Mouse (Mus musculus) limb, embryonic 12.5 days (tissue): ENCODE results near the gene Wdr74. TPM values are rescaled to one million over a fixed set of nuclear protein-coding genes. Genes with fewer than 3 reads are reported as not detected.

Experiments used
- ATAC-seq: fragments of 200-750 bp; cut with Nextera tagmentation; 2 replicates; pipeline ENCODE4 v1.8.0; 2017; ENCODE audit warnings: low read depth, moderate TSS enrichment; ENCODE audit not compliant: insufficient number of reproducible peaks, insufficient read depth, low FRiP score, low TSS enrichment
- H3K27ac ChIP-seq: fragments of 300-500 bp; sonication (generic); 2 replicates; pipeline ENCODE4 v1.5.1; 2016; ENCODE audit warnings: mild to moderate bottlenecking, moderate library complexity
- H3K27me3 ChIP-seq: fragments of 300-500 bp; sonication (generic); 2 replicates; pipeline ENCODE4 v1.6.1; 2016; ENCODE audit warnings: mild to moderate bottlenecking, moderate library complexity
- H3K36me3 ChIP-seq: fragments of 300-500 bp; sonication (generic); 2 replicates; pipeline ENCODE4 v1.6.1; 2016; ENCODE audit warnings: mild to moderate bottlenecking, moderate library complexity
- H3K4me1 ChIP-seq: fragments of 300-500 bp; sonication (generic); replicated peaks from 2 replicates; pipeline ENCODE4 v1.6.1; 2016
- H3K4me2 ChIP-seq: fragments of 300-500 bp; sonication (generic); 2 replicates; pipeline ENCODE4 v1.6.1; 2016; ENCODE audit warnings: mild to moderate bottlenecking, moderate library complexity
- H3K4me3 ChIP-seq: fragments of 300-500 bp; sonication (generic); replicated peaks from 2 replicates; pipeline ENCODE4 v1.5.1; 2016; ENCODE audit warnings: mild to moderate bottlenecking
- H3K9ac ChIP-seq: fragments of 300-500 bp; sonication (generic); replicated peaks from 2 replicates; pipeline ENCODE4 v1.6.1; 2016; ENCODE audit warnings: mild to moderate bottlenecking, moderate library complexity
- H3K9me3 ChIP-seq: fragments of 300-500 bp; sonication (generic); 2 replicates; pipeline ENCODE4 v1.6.1; 2016; ENCODE audit warnings: mild to moderate bottlenecking, moderate library complexity
- WGBS: fragments of 180-500 bp; shearing (Covaris S2); methylation state at CpG from one replicate; pipeline ENCODE4 v1.1.7; 2016; 5-methylcytosine and 5-hydroxymethylcytosine counted together
- microRNA-seq: library from miRNA; unstranded; fragments of <30 nt; microRNA quantifications from one replicate; pipeline ENCODE4, GENCODE M21; 2017
- polyA plus RNA-seq: library from polyadenylated mRNA; unstranded; fragments of >200 nt; fragmentation: Nextera tagmentation; extraction: Ambion mirVana; gene quantifications from 2 replicates; pipeline ENCODE4 v1.2.1, GENCODE M21; 2016

The Wdr74 gene
- polyA plus RNA-seq, 1 experiment from 2014 or later, result 96.6 TPM

DNA sequence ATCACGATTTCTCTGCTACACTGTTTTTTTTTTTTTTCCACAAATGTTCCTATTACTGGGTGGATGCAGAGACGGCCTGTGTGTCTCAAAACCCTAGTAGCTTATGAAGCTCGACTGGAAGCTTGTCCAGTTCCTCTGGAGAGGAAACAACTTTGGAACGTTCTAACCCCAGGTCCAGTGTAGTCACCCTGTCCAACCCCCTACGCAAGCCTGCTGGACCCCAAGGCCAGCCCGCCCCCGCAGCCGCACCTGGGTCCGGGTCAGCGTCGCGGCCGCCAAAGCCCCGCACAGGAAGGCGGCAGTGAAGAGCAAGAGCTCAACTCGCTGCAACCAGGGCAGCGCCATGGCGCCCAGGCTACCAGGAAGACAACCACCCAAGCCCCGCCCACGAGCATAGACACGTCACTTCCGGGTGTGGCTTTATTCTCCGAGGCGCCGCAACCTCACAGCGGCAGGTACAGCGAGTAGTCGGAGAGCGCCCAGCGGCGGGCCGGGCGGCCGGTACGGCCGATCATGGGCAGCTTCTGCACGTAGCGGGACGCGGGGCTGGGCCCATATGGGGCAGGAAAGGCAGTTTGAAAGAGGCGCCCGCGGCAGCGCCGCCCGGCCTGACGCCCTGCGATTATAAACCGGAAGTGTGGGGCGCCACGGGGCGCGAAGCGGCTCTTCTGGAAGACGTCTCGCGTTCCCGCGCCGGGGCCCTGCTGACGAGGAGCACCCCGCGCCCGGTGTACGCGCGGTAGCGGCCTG is 38.6 kb downstream of the Wdr74 start, which contains the start of gene Tmem179b:
Tmem179b (minus strand) TSS at position 382 of the 750 bp plus-strand sequence.
- H3K36me3 ChIP-seq, result peaks cover 54% of the 10 kb centered on the region

DNA sequence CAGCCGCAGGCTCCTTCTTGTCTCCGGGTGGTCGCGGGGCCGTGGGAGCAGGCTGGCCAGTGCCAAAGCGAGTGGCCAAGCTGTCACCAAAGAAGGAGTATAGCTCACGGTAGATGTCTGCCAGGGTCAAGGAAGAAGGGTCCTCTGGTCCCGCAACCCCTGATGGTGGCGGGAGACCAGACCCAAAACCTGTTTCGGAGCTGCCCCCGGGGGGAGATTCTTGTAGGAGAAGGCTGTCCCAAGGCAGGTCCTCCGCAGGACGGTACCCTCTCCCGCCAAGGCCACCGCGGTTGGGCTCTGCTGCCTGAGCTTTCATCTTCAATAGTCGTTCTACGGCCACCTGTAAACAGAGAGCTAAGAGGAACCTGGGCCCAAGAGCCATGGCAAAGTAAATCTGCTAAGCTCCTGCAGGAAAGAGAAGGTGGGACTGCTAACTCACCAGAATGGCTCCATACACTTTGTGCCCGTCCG is 39.4 kb downstream of the Wdr74 start:
- Histone ChIP-seq H3K9ac (peak overlapping the region; percentile 93), H3K9me3 (no peaks in the 10 kb centered on the region), H3K4me2 (peak overlapping the region; percentile 94), H3K4me1 (peaks cover 32% of the 10 kb centered on the region), H3K27me3 (no peaks in the 10 kb centered on the region), H3K27ac (peak overlapping the region; percentile 99), H3K4me3 (peak overlapping the region; percentile 75), H3K36me3 (peaks cover 53% of the 10 kb centered on the region)
- ATAC-seq, result peak; percentile 22; the same call in 1 of the 2 replicates
- WGBS, result 7% methylated on average over 20 of the region's 20 CpGs

More for the DNA sequence above, 38.6 kb downstream of the Wdr74 start, which contains the start of gene Tmem179b:
- Histone ChIP-seq H3K27me3 (no peaks in the 10 kb centered on the region), H3K9ac (peak within 1 kb of the TSS; percentile 93), H3K4me3 (peak within 1 kb of the TSS; percentile 75), H3K4me2 (peak within 1 kb of the TSS; percentile 94), H3K4me1 (peaks cover 32% of the 10 kb centered on the region), H3K27ac (peak within 1 kb of the TSS; percentile 99), H3K9me3 (no peaks in the 10 kb centered on the region)
- peak; percentile 88 for ATAC-seq
- WGBS, result 0% methylated on average over 68 of the region's 68 CpGs

DNA sequence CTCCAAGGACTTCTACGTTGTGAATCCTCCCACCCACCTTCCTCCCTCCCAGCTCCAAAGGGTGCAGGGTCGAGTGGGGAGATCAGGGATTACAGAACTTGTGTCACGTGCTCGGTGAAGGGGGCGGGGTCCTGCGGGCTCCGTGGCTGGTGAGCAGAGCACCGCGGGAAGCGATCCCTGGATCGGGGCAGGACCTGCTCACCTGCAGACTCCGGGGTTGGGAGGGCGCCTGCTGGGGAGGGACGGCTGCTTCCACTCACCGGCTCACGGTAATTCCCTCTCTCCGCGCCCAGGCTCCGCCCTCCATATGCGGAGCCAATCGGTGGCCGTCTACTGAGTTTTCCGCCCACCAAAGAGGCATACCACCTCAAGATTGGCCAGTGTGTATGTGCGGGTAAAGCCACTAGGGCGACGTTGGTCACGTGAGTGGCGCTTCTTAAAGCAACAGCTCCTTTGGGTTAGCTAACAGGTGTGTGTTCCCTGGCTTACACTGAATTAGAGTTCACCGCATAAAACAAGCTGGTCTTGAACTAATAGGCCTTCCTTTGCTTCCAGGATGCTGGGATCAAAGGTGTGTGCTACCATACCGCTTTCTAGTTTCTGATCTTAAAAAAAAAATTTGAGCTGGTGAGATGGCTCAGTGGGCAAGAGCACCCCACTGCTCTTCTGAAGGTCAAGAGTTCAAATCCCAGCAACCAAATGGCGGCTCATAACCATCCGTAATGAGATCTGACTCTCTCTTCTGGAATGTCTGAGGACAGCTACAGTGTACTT is 50.6 kb downstream of the Wdr74 start, which contains the start of gene Taf6l:
Taf6l (minus strand) TSS at position 410 of the 774 bp plus-strand sequence.
- peaks cover 37% of the 10 kb centered on the region for H3K36me3 ChIP-seq
- peaks cover 10% of the 10 kb centered on the region for H3K4me1 ChIP-seq
- H3K9ac ChIP-seq, result peak within 1 kb of the TSS; percentile 69
- no peaks in the 10 kb centered on the region for H3K9me3 ChIP-seq
- H3K4me3 ChIP-seq, result peak within 1 kb of the TSS; percentile 72
- H3K27ac ChIP-seq, result peak within 1 kb of the TSS; percentile 89
- H3K27me3 ChIP-seq, result no peaks in the 10 kb centered on the region
- 1% methylated on average over 32 of the region's 32 CpGs for WGBS
- peak; percentile 98 for ATAC-seq
- H3K4me2 ChIP-seq, result peak within 1 kb of the TSS; percentile 70

DNA sequence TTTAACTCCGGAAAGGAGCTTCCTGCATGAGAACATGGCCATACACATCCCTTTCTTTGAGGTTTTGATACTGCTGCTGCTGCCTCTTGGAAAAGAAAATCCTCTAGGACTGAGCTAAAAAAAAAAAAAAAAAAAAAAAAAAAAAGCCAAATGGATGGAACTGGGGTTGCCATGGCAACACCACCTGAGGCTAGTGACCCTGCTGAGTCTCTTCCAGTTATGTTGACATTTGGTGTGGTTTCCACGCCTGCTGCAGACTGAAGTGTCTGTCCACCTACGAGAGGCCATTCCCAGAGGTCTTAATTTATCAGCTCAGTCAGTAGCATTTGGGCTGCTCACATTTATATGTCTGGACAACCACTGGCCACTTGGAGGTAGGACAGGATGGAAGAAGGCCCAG is 52.9 kb downstream of the Wdr74 start:
- no peak for ATAC-seq
- no peaks in the 10 kb centered on the region for H3K27me3 ChIP-seq
- H3K4me3 ChIP-seq, result no peak overlapping the region
- H3K9ac ChIP-seq, result no peak overlapping the region
- H3K9me3 ChIP-seq, result no peaks in the 10 kb centered on the region
- no peak overlapping the region for H3K27ac ChIP-seq
- 23% methylated on average over 3 of the region's 3 CpGs for WGBS
- H3K4me2 ChIP-seq, result no peak overlapping the region
- peaks cover 28% of the 10 kb centered on the region for H3K36me3 ChIP-seq
- H3K4me1 ChIP-seq, result peaks cover 10% of the 10 kb centered on the region

DNA sequence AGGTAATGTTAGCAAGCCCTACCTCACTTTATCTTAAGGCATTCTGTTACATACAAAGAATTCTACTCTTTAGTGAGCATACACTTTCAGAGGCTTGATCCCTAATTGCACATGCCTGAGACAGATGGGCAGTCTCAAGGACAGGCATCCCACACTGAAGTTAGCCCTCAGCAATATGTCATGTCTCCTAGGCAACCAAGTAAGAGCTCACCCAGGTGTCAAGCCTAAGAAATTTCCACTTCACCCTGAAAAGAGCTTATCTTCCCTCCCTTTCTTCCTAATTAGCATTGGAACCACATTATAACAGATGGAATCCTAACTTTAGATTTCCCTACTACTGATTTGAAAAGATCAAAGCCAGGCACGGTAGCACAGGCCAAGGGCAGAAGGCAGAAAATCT is 53.5 kb downstream of the Wdr74 start:
- Histone ChIP-seq H3K27ac (0 out of 2 replicates have a peak overlapping the region, but pooled peaks have one; percentile 2), H3K4me1 (peaks cover 10% of the 10 kb centered on the region), H3K4me2 (no peak overlapping the region), H3K9ac (no peak overlapping the region), H3K4me3 (no peak overlapping the region), H3K36me3 (peaks cover 28% of the 10 kb centered on the region), H3K9me3 (no peaks in the 10 kb centered on the region), H3K27me3 (no peaks in the 10 kb centered on the region)
- no peak for ATAC-seq
- WGBS, result 66% methylated on average over 1 of the region's 1 CpGs

DNA sequence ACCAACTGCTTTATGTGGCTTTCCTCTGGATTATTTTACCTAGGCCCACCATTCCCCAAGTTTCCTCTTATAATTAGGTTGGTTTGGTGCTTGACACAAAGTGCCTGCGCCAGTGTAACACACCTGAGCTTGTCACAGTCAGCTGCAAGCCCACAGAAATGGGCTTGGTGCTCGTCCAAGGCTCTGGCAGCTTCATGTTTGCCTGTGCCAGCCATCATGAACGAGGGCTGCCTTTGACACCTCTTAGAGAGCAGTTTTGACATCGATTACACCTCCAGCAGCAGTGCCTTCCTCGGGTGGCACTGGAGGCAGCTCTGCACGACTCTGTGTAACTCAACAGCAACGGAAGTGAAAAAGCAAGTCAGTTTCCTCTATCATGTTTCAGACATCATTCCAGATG is 54.5 kb downstream of the Wdr74 start:
- Histone ChIP-seq H3K27me3 (no peaks in the 10 kb centered on the region), H3K4me1 (peaks cover 9% of the 10 kb centered on the region), H3K4me3 (no peak overlapping the region), H3K9ac (no peak overlapping the region), H3K9me3 (no peaks in the 10 kb centered on the region), H3K27ac (no peak overlapping the region), H3K36me3 (peaks cover 34% of the 10 kb centered on the region), H3K4me2 (no peak overlapping the region)
- WGBS, result 78% methylated on average over 7 of the region's 7 CpGs
- no peak for ATAC-seq

Small RNA genes lying within 50 kb of the gene (microRNA-seq; reads per million reads assigned to microRNA genes)
- 1.2 reads per million for gene Mir6992

Other genes starting within 250 kb of the Wdr74 start
- gene Slc22a8, start 144.6 kb upstream of the Wdr74 start, polyA plus RNA-seq, result 0.26 TPM in 1 of 2 replicates, not detected in the other
- not detected in 2 replicates for gene Slc22a6, start 117.8 kb upstream of the Wdr74 start, polyA plus RNA-seq
- 0.41 and 0.47 TPM in 2 replicates for gene Chrm1, start 72.0 kb upstream of the Wdr74 start, polyA plus RNA-seq
- gene Slc3a2, start 12.5 kb upstream of the Wdr74 start, polyA plus RNA-seq, result 114 and 115 TPM in 2 replicates
- gene 1700092M07Rik, start 4.9 kb downstream of the Wdr74 start, polyA plus RNA-seq, result 2.7 and 3.5 TPM in 2 replicates
- 168 and 169 TPM in 2 replicates for gene Stx5a, start 5.6 kb downstream of the Wdr74 start, polyA plus RNA-seq
- 219 and 237 TPM in 2 replicates for gene Nxf1, start 21.2 kb downstream of the Wdr74 start, polyA plus RNA-seq
- gene Tmem223, start 35.2 kb downstream of the Wdr74 start, polyA plus RNA-seq, result 206 and 215 TPM in 2 replicates
- 50.2 and 51.5 TPM in 2 replicates for gene Tmem179b, start 38.6 kb downstream of the Wdr74 start, polyA plus RNA-seq
- gene Taf6l, start 50.6 kb downstream of the Wdr74 start, polyA plus RNA-seq, result 38.8 and 41.8 TPM in 2 replicates
- gene Polr2g, start 62.8 kb downstream of the Wdr74 start, polyA plus RNA-seq, result 174 and 189 TPM in 2 replicates
- 6.1 and 6.2 TPM in 2 replicates for gene Zbtb3, start 66.7 kb downstream of the Wdr74 start, polyA plus RNA-seq
- gene Ttc9c, start 83.5 kb downstream of the Wdr74 start, polyA plus RNA-seq, result 70.3 and 77.2 TPM in 2 replicates
- gene Hnrnpul2, start 84.2 kb downstream of the Wdr74 start, polyA plus RNA-seq, result 6.0 and 6.7 TPM in 2 replicates
- not detected in 2 replicates for gene AC129217.1, start 93.9 kb downstream of the Wdr74 start, polyA plus RNA-seq
- 43.1 and 43.2 TPM in 2 replicates for gene Bscl2, start 101.6 kb downstream of the Wdr74 start, polyA plus RNA-seq
- 10.7 and 12.0 TPM in 2 replicates for gene Gng3, start 103.4 kb downstream of the Wdr74 start, polyA plus RNA-seq
- 0.24 and 0.58 TPM in 2 replicates for gene Lrrn4cl, start 114.9 kb downstream of the Wdr74 start, polyA plus RNA-seq
- gene Ubxn1, start 135.7 kb downstream of the Wdr74 start, polyA plus RNA-seq, result 184 and 185 TPM in 2 replicates
- gene Uqcc3, start 145.1 kb downstream of the Wdr74 start, polyA plus RNA-seq, result 64.0 and 66.0 TPM in 2 replicates
- 82.5 and 112 TPM in 2 replicates for gene Lbhd1, start 147.9 kb downstream of the Wdr74 start, polyA plus RNA-seq
- gene Gm49403, start 148.1 kb downstream of the Wdr74 start, polyA plus RNA-seq, result not detected in 2 replicates
- 112 and 114 TPM in 2 replicates for gene 1810009A15Rik, start 153.0 kb downstream of the Wdr74 start, polyA plus RNA-seq
- gene Gm49416, start 153.1 kb downstream of the Wdr74 start, polyA plus RNA-seq, result not detected in 2 replicates
- 48.9 and 51.3 TPM in 2 replicates for gene Ints5, start 157.2 kb downstream of the Wdr74 start, polyA plus RNA-seq
- 116 and 117 TPM in 2 replicates for gene Ganab, start 162.2 kb downstream of the Wdr74 start, polyA plus RNA-seq
- 53.5 and 53.6 TPM in 2 replicates for gene B3gat3, start 184.5 kb downstream of the Wdr74 start, polyA plus RNA-seq
- gene Rom1, start 193.5 kb downstream of the Wdr74 start, polyA plus RNA-seq, result 2.4 and 2.6 TPM in 2 replicates
- 34.6 and 34.9 TPM in 2 replicates for gene Eml3, start 193.7 kb downstream of the Wdr74 start, polyA plus RNA-seq
- gene Mta2, start 206.0 kb downstream of the Wdr74 start, polyA plus RNA-seq, result 227 and 231 TPM in 2 replicates
- gene Tut1, start 218.0 kb downstream of the Wdr74 start, polyA plus RNA-seq, result 37.9 and 39.7 TPM in 2 replicates
- gene Eef1g, start 231.2 kb downstream of the Wdr74 start, polyA plus RNA-seq, result 472 and 476 TPM in 2 replicates